25 mouse cellular contexts compared by ENCODE assay signal in genomic region chr3:59194938-59195337, GRCm38 (mm10). TPM values are rescaled to one million over a fixed set of nuclear protein-coding genes. Genes with fewer than 3 reads are reported as not detected.
DNase-seq lines count a peak whose midpoint lies in the region; ATAC-seq and TF ChIP-seq lines count a peak whose summit lies in the region.
"Had no signal": no experiment of that assay in that cellular context is flagged by ENCODE, and none has a peak within 500 bp of the region (broad histone marks: within the 10 kb centered on the region; RNA-seq: fewer than 3 reads in every experiment).

Gene Gpr87 (minus strand): TSS chr3:59195104.

- H3K9me3 ChIP-seq in embryonic facial prominence, embryonic 13.5 days = no peaks in the 10 kb centered on the region
- H3K9me3 ChIP-seq in embryonic facial prominence, embryonic 10.5 days = no peaks in the 10 kb centered on the region
- H3K9me3 ChIP-seq in midbrain, embryonic 11.5 days (ENCODE audit: control insufficient read depth, low read length) = no peaks in the 10 kb centered on the region
- no peaks in the 10 kb centered on the region for H3K9me3 ChIP-seq in midbrain, postnatal 0 days (ENCODE audit: low read length)
- H3K9me3 ChIP-seq in limb, embryonic 15.5 days = no peaks in the 10 kb centered on the region
- no peaks in the 10 kb centered on the region for H3K9me3 ChIP-seq in stomach, postnatal 0 days (ENCODE audit: control insufficient read depth, low read length)
- H3K9me3 ChIP-seq: forebrain, embryonic 12.5 days; G1E; heart, embryonic 12.5 days; hindbrain, embryonic 15.5 days had no signal

- no peak for TF ChIP-seq CTCF in midbrain, postnatal 0 days (IDR thresholded peaks at IDR 0.05)
- no peak; the same call in 1 of the 2 replicates for TF ChIP-seq CTCF in stomach, postnatal 0 days (IDR thresholded peaks at IDR 0.05; ENCODE audit: low read depth)

- peak within 1 kb of the TSS; percentile 74 for H3K27ac ChIP-seq in embryonic facial prominence, embryonic 13.5 days
- no peak within 1 kb of the TSS for H3K27ac ChIP-seq in embryonic facial prominence, embryonic 10.5 days (replicated peaks)
- no peak within 1 kb of the TSS for H3K27ac ChIP-seq in midbrain, embryonic 11.5 days (ENCODE audit: low read depth, low read length)
- H3K27ac ChIP-seq in midbrain, postnatal 0 days (ENCODE audit: low read depth, low read length) = no peak within 1 kb of the TSS
- H3K27ac ChIP-seq in limb, embryonic 15.5 days = peak within 1 kb of the TSS; percentile 51
- H3K27ac ChIP-seq in stomach, postnatal 0 days (replicated peaks) = peak within 1 kb of the TSS; percentile 82
- H3K27ac ChIP-seq: forebrain, embryonic 12.5 days; heart, adult 2 months; hindbrain, embryonic 15.5 days had no signal

- no peaks in the 10 kb centered on the region for H3K4me1 ChIP-seq in embryonic facial prominence, embryonic 13.5 days
- H3K4me1 ChIP-seq in embryonic facial prominence, embryonic 10.5 days = no peaks in the 10 kb centered on the region
- H3K4me1 ChIP-seq in midbrain, embryonic 11.5 days (ENCODE audit: control insufficient read depth, insufficient read depth, low read length) = no peaks in the 10 kb centered on the region
- no peaks in the 10 kb centered on the region for H3K4me1 ChIP-seq in midbrain, postnatal 0 days (ENCODE audit: insufficient read depth, low read length)
- no peaks in the 10 kb centered on the region for H3K4me1 ChIP-seq in limb, embryonic 15.5 days
- no peaks in the 10 kb centered on the region for H3K4me1 ChIP-seq in stomach, postnatal 0 days (replicated peaks; ENCODE audit: control insufficient read depth, insufficient read depth)
- H3K4me1 ChIP-seq: forebrain, embryonic 12.5 days; heart, embryonic 12.5 days; hindbrain, embryonic 15.5 days had no signal

- H3K4me2 ChIP-seq in embryonic facial prominence, embryonic 13.5 days = no peak within 1 kb of the TSS
- no peak within 1 kb of the TSS for H3K4me2 ChIP-seq in midbrain, embryonic 11.5 days
- H3K4me2 ChIP-seq in midbrain, postnatal 0 days (ENCODE audit: low read depth, low read length, poor library complexity, severe bottlenecking) = no peak within 1 kb of the TSS
- H3K4me2 ChIP-seq in limb, embryonic 15.5 days = no peak within 1 kb of the TSS
- no peak within 1 kb of the TSS for H3K4me2 ChIP-seq in stomach, postnatal 0 days (replicated peaks; ENCODE audit: low read depth)
- H3K4me2 ChIP-seq: forebrain, embryonic 12.5 days; heart, embryonic 12.5 days; hindbrain, embryonic 15.5 days had no signal

- ATAC-seq in embryonic facial prominence, embryonic 13.5 days (ENCODE audit: insufficient number of reproducible peaks, insufficient read depth, low FRiP score, low TSS enrichment, low read depth) = no peak
- no peak for ATAC-seq in midbrain, embryonic 11.5 days (ENCODE audit: low FRiP score)
- ATAC-seq in midbrain, postnatal 0 days (ENCODE audit: low FRiP score) = no peak
- ATAC-seq in limb, embryonic 15.5 days (ENCODE audit: insufficient number of reproducible peaks, low FRiP score, low TSS enrichment, low read depth) = no peak
- ATAC-seq in stomach, postnatal 0 days (ENCODE audit: low FRiP score, low TSS enrichment) = no peak; the same call in 1 of the 2 replicates
- ATAC-seq: CD4-positive, CD25-positive, alpha-beta regulatory T cell, adult 4 months; forebrain, embryonic 16.5 days had no signal

- no peaks in the 10 kb centered on the region for H3K27me3 ChIP-seq in embryonic facial prominence, embryonic 13.5 days
- H3K27me3 ChIP-seq in embryonic facial prominence, embryonic 10.5 days (replicated peaks; ENCODE audit: low read depth, poor library complexity, severe bottlenecking) = no peaks in the 10 kb centered on the region
- H3K27me3 ChIP-seq in midbrain, embryonic 11.5 days (ENCODE audit: control insufficient read depth, insufficient read depth, low read length) = no peaks in the 10 kb centered on the region
- H3K27me3 ChIP-seq in midbrain, postnatal 0 days (ENCODE audit: insufficient read depth, low read length) = no peaks in the 10 kb centered on the region
- no peaks in the 10 kb centered on the region for H3K27me3 ChIP-seq in limb, embryonic 15.5 days
- no peaks in the 10 kb centered on the region for H3K27me3 ChIP-seq in stomach, postnatal 0 days (ENCODE audit: control insufficient read depth, insufficient read depth, low read length)
- H3K27me3 ChIP-seq: forebrain, embryonic 12.5 days; heart, embryonic 12.5 days; hindbrain, embryonic 15.5 days had no signal

- no peak within 1 kb of the TSS for H3K9ac ChIP-seq in embryonic facial prominence, embryonic 13.5 days
- H3K9ac ChIP-seq in midbrain, embryonic 11.5 days (ENCODE audit: low read length) = no peak within 1 kb of the TSS
- H3K9ac ChIP-seq in midbrain, postnatal 0 days (replicated peaks; ENCODE audit: low read length, poor library complexity, severe bottlenecking) = no peak within 1 kb of the TSS
- H3K9ac ChIP-seq in limb, embryonic 15.5 days = no peak within 1 kb of the TSS
- H3K9ac ChIP-seq in stomach, postnatal 0 days (ENCODE audit: low read length) = peak within 1 kb of the TSS; percentile 41
- H3K9ac ChIP-seq: forebrain, embryonic 12.5 days; heart, embryonic 12.5 days; hindbrain, embryonic 15.5 days had no signal

- no peak for DNase-seq in embryonic facial prominence, embryonic 10.5 days (ENCODE audit: low spot score)
- DNase-seq in midbrain, embryonic 11.5 days (ENCODE audit: low spot score, missing footprints) = peak; percentile 49
- DNase-seq in midbrain, postnatal 0 days (ENCODE audit: low spot score) = no peak
- DNase-seq in stomach, postnatal 0 days (ENCODE audit: low spot score) = no peak
- DNase-seq in T-cell, adult 2 months (ENCODE audit: low spot score) = no peak
- no peak for DNase-seq in adrenal gland, postnatal 4 days (ENCODE audit: low spot score in 2 of 2)
- DNase-seq: adrenal gland, postnatal 10 days; B cell, adult 2 months; cerebellum, adult 11-12 months; cerebellum, adult 9-10 months; cerebellum, postnatal 36 days; gastrocnemius, postnatal 10 days; heart, adult 2 months had no signal

- no peaks in the 10 kb centered on the region for H3K36me3 ChIP-seq in embryonic facial prominence, embryonic 13.5 days
- no peaks in the 10 kb centered on the region for H3K36me3 ChIP-seq in embryonic facial prominence, embryonic 10.5 days (replicated peaks)
- no peaks in the 10 kb centered on the region for H3K36me3 ChIP-seq in midbrain, embryonic 11.5 days (ENCODE audit: control insufficient read depth, insufficient read depth, low read length)
- H3K36me3 ChIP-seq in midbrain, postnatal 0 days (ENCODE audit: insufficient read depth, low read length) = no peaks in the 10 kb centered on the region
- no peaks in the 10 kb centered on the region for H3K36me3 ChIP-seq in limb, embryonic 15.5 days
- no peaks in the 10 kb centered on the region for H3K36me3 ChIP-seq in stomach, postnatal 0 days (ENCODE audit: control insufficient read depth, insufficient read depth, low read length)
- H3K36me3 ChIP-seq: forebrain, embryonic 12.5 days; G1E; heart, embryonic 12.5 days; hindbrain, embryonic 15.5 days had no signal

- TF ChIP-seq EP300 in stomach, postnatal 0 days (optimal IDR thresholded peaks at IDR 0.05) = peak; percentile 54

- 82% methylated on average over 7 of the region's 7 CpGs for WGBS in embryonic facial prominence, embryonic 13.5 days
- WGBS in embryonic facial prominence, embryonic 10.5 days = 84% methylated on average over 7 of the region's 7 CpGs
- WGBS in midbrain, embryonic 11.5 days = 87% methylated on average over 7 of the region's 7 CpGs
- WGBS in midbrain, postnatal 0 days = 90% methylated on average over 7 of the region's 7 CpGs
- 77% methylated on average over 7 of the region's 7 CpGs for WGBS in limb, embryonic 15.5 days
- WGBS in stomach, postnatal 0 days = 63% methylated on average over 7 of the region's 7 CpGs

- no peak within 1 kb of the TSS for H3K4me3 ChIP-seq in embryonic facial prominence, embryonic 13.5 days
- no peak within 1 kb of the TSS for H3K4me3 ChIP-seq in embryonic facial prominence, embryonic 10.5 days
- H3K4me3 ChIP-seq in midbrain, embryonic 11.5 days (ENCODE audit: low read depth, low read length) = no peak within 1 kb of the TSS
- no peak within 1 kb of the TSS for H3K4me3 ChIP-seq in midbrain, postnatal 0 days (ENCODE audit: low read depth, low read length)
- H3K4me3 ChIP-seq in limb, embryonic 15.5 days = peak within 1 kb of the TSS; percentile 14
- peak within 1 kb of the TSS; percentile 24 for H3K4me3 ChIP-seq in stomach, postnatal 0 days (ENCODE audit: low read depth, low read length)
- H3K4me3 ChIP-seq: forebrain, embryonic 12.5 days; heart, adult 2 months; heart, embryonic 12.5 days; hindbrain, embryonic 15.5 days had no signal

RNA-seq across cellular contexts. Expression of gene Gpr87, which starts in this region (rescaled TPM):
- 2.6 and 3.5 TPM in 2 replicates for polyA plus RNA-seq in embryonic facial prominence, embryonic 13.5 days (2015; fragmentation: Nextera tagmentation; extraction: Ambion mirVana)
- polyA plus RNA-seq in embryonic facial prominence, embryonic 10.5 days (2016; fragmentation: Nextera tagmentation; extraction: Ambion mirVana) = 0.28 and 0.31 TPM in 2 replicates
- polyA plus RNA-seq in midbrain, embryonic 11.5 days (2014; fragmentation: Nextera tagmentation; extraction: Ambion mirVana) = 0.23 and 0.26 TPM in 2 replicates
- total RNA-seq in midbrain, postnatal 0 days (2014; rRNA removed) = 1.5 TPM in 1 of 2 replicates, not detected in the other
- polyA plus RNA-seq in midbrain, postnatal 0 days (2015; fragmentation: Nextera tagmentation; extraction: Ambion mirVana) = 0.16 TPM in 1 of 2 replicates, not detected in the other
- 39.1 and 39.8 TPM in 2 replicates for polyA plus RNA-seq in limb, embryonic 15.5 days (2015; fragmentation: Nextera tagmentation; extraction: Ambion mirVana)
- 46.9 and 49.3 TPM in 2 replicates for polyA plus RNA-seq in stomach, postnatal 0 days (2015; fragmentation: Nextera tagmentation; extraction: Ambion mirVana)
- not detected for total RNA-seq in adrenal gland, postnatal 4 days (2021)
- total RNA-seq: adrenal gland, postnatal 10 days; gastrocnemius, postnatal 10 days; gastrocnemius, postnatal 4 days; heart, adult 2 months; heart, postnatal 25 days had no signal
- polyA plus RNA-seq: CD4-positive, CD25-positive, alpha-beta regulatory T cell, adult 4 months; forebrain, embryonic 16.5 days; frontal cortex, adult 2 months; G1E; heart, adult 2 months; hindbrain, embryonic 11.5 days had no signal

Comparison
In these comparisons a context has a peak if more than half of its experiments do, and no peak if none do; other contexts are left out.
1. H3K27ac ChIP-seq: peak in embryonic facial prominence, embryonic 13.5 days (single experiment), limb, embryonic 15.5 days (single experiment) and stomach, postnatal 0 days (single experiment); none in embryonic facial prominence, embryonic 10.5 days (single experiment), midbrain, embryonic 11.5 days (single experiment) and midbrain, postnatal 0 days (single experiment).
2. Peak in DNase-seq in midbrain, embryonic 11.5 days; RNA of the gene not detected or under 1 TPM.
3. H3K4me3 ChIP-seq: peak in limb, embryonic 15.5 days (single experiment) and stomach, postnatal 0 days (single experiment); none in embryonic facial prominence, embryonic 13.5 days (single experiment), embryonic facial prominence, embryonic 10.5 days (single experiment), midbrain, embryonic 11.5 days (single experiment) and midbrain, postnatal 0 days (single experiment).